Mouse (Mus musculus) lung, postnatal 0 days (tissue): ENCODE data around the gene D430041D05Rik.

Source experiments
- CTCF ChIP-seq: IDR thresholded peaks from 2 replicates; pipeline ENCODE4 v1.5.1; 2016; ENCODE audit warnings: antibody characterized with exemption, mild to moderate bottlenecking
- EP300 ChIP-seq: IDR thresholded peaks from 2 replicates; pipeline ENCODE4 v1.6.1; 2016; ENCODE audit warnings: antibody characterized with exemption, mild to moderate bottlenecking, control low read depth

- TF ChIP-seq CTCF, result no peak
- no peak for TF ChIP-seq EP300
Measured at GRCm38 (mm10) chr2:104096256-104096655, 314.6 kb downstream of the D430041D05Rik start.
